Mouse (Mus musculus): Measurements from ENCODE around the gene 2310022A10Rik.
A peak's percentile ranks its signal among the peaks of the same experiment; 100 is the strongest.

Gene 2310022A10Rik

GRCm38 (mm10) chr7:27552931-27553513 is at the start of gene 2310022A10Rik, which contains the start of gene Pld3:
Gene 2310022A10Rik, plus strand, starts transcription at chr7:27553233.
Gene Pld3, minus strand, starts transcription at chr7:27553218.
- peak; percentile 96 for DNase-seq (ENCODE audit: inconsistent ontology term)

DNA sequence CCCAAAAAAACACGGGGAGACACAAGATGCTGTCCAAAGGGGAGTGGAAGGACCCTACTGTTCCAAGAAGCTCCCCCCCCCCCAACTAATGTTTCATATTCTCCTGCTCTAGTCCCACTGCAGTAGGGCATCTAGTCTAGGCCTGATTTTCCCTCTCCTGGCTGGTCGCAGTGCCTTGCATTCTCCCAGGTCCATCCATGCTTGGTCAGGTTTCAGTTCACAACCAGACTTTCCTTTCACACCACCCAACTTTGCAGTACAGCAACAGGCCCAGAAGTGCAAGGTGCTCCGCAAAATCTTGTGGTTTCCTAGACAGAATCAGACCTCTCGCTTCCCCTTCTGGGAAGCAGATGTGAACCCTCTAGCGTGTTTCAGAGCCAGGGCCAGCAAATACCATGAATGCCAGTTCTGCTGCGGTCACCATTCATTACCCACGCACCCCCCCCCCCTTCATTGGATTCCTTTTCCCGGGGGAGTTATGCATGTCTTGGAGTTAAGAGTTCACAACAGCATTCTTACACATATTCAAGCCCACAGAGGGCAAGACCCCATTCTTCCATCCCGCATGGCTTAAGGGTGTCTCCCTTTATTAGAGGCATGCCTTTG is 46.2 kb upstream of the 2310022A10Rik start:
- DNase-seq (ENCODE audit: inconsistent ontology term): peak; percentile 99

DNA sequence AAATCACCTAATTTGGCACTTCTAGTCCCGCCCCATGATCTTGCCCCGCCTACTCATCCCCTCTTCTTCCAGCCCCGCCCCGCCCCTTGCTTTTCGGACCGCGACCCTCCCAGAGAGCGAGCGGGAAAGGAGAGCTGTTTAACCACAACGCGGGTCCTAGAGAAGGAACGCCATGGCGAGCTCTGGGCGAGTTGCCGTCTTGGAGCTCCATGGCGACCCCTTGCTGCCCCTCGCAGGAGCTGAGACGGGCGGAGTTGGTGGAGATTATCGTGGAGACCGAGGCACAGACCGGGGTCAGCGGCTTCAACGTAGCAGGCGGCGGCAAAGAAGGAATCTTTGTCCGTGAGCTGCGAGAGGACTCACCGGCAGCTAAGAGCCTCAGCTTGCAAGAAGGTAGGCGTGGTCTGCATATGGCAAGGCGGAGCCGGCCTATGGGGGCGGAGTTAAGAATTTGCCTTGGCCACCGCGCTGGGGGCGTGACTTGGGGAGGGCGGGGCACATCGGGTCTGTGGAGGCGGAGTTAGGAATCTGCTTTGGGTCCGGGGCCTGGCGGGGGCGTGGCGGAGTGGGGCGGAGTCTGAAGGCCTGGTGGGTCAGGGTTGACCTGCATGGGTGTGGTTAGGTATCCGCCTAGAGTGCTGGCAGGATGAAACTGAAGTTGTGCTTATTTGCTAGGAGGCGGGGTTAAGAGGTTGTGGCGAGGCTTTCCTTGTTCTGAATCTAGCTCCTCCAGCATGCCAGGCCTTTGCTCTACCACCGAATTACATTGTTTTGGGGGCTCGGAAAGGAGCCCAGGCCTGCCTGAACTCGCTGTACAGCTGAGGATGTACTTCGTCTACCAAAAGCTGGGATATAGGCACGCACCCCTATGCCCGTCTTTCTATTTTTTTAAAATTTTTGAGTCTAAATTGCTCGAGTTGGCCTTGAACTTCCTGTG is 45.1 kb upstream of the 2310022A10Rik start:
- DNase-seq (ENCODE audit: inconsistent ontology term): peak; percentile 99

DNA sequence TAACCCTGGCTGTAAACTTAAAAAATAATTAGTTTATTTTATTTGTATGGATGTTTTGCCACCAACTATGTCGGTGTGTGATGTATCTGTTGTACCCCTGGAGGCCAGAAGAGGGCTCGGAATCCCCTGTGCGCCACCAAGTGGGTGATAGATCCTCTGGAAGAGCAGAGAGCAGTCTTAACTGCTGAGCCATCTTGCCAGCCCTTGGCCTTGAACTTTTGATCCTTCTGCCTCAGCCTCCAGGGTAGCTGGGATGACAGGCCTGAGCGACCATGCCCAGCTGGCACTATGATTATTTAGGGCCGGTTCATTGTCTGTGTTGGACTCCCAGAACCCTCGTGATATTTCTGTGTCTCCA is 44.4 kb upstream of the 2310022A10Rik start:
- DNase-seq (ENCODE audit: inconsistent ontology term): peak; percentile 75

DNA sequence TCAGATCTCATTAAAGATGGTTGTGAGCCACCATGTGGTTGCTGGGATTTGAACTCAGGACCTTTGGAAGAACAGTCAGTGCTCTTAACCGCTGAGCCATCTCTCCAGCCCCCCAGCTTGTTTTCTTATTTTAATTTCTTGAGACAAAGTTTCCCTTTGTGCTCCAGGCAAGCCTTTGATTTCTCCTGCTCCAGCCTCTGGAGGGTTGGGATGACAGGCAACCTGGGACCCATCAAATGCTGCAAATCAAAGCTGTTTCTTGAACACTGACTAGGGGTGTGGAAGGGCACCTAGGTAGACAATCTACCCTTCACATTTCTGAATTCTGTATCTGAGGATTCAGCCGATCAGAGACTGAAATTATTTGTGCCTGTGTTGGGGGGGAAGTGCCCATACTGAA is 42.2 kb upstream of the 2310022A10Rik start:
- DNase-seq (ENCODE audit: inconsistent ontology term): no peak

DNA sequence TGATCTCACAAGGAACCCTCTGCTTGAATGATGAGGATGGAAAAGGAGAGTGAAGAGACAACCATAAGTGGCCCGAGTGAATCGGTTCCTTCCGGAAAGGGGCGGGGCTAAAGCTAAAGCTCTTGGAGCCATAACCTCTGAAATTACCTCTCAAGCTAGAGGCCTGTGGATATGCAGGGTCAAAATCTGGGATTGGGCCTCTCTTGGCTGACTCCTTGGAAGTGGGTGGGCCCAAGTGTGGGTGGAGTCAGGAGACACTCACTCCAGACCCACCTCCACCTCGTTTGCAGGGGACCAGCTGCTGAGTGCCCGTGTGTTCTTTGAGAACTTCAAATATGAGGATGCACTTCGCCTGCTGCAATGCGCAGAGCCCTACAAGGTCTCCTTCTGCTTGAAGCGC is 38.1 kb upstream of the 2310022A10Rik start:
- DNase-seq (ENCODE audit: inconsistent ontology term): no peak

DNA sequence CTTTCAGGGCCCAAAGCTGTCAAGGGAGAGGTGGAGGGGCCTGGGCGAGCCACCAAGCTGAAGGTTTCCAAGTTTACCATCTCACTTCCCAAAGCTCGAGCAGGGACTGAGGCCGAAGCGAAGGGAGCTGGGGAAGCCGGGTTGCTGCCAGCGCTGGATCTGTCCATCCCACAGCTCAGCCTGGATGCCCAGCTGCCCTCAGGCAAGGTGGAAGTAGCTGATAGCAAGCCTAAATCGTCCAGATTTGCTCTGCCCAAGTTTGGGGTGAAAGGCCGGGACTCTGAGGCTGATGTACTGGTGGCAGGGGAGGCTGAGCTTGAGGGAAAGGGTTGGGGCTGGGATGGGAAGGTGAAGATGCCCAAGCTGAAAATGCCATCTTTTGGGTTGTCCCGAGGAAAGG is 34.7 kb upstream of the 2310022A10Rik start:
- no peak for DNase-seq (ENCODE audit: inconsistent ontology term)

- DNase-seq (ENCODE audit: inconsistent ontology term): no peak
Measured at GRCm38 (mm10) chr7:27520104-27520503, 32.9 kb upstream of the 2310022A10Rik start.

DNA sequence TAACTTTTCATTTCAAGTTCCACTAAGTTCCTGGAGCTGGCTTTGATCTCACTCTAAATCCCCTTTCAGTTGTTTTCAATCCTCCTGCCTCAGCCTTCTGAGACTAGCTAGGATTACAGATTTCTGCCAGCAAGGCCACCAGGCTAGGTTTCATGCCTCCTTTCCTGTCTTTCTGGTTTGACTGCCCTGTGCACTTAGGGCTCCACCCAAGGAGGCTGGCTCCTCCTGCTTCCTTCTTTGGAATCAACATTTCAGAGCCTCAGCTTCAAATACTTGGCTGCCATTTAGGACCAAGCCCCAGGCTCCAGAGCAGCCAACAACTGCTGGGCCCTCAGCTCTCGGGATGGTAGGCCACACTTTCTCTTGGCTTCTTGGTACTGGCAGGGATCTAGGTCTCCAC is 32.4 kb upstream of the 2310022A10Rik start:
- DNase-seq (ENCODE audit: inconsistent ontology term): no peak

- DNase-seq (ENCODE audit: inconsistent ontology term): no peak
Measured at GRCm38 (mm10) chr7:27522967-27523366, 30.1 kb upstream of the 2310022A10Rik start, which contains the start of gene Hipk4. Gene Hipk4, plus strand, starts transcription at chr7:27523267.

- no peak for DNase-seq (ENCODE audit: inconsistent ontology term)
Measured at GRCm38 (mm10) chr7:27523805-27524204, 29.2 kb upstream of the 2310022A10Rik start.

DNA sequence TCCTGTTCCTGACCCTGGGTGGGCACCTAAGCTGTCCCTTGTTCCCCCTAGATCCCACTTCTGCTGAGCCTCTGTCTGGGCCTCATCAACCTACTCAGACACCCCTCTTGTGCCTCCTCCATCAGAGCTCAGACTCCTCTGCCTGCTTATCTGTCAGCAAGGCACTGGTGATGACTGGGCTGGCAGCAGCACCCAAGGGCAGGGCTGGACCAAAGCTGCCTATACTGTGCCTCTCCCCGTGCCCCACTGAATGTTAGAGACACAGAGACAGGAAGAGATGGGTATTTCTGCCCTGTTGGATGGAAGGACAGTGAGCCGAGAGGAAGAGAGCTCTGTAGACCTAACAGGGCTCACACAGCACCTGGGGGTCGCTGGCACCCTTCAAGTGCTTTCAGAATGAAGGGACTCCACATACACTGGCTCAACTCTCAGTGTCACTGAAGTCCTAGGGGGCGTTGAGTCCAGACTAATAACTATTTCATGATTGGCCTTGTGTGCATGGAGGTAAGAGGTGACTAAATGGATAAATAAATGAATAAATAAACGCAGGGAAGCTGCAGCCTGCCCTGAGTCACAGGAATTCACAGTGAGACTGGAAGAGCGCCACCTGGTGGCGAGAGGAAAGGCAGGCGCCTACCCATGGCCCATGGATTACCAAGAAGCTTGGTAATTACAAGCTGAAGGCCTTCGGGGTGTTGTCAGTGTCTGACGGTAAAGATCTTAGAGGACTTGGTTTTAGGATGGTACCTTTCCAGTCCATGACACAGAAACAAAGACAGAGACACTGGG is 26.8 kb upstream of the 2310022A10Rik start:
- DNase-seq (ENCODE audit: inconsistent ontology term): peak; percentile 65

- DNase-seq (ENCODE audit: inconsistent ontology term): no peak
Measured at GRCm38 (mm10) chr7:27529070-27529469, 24.0 kb upstream of the 2310022A10Rik start.

DNA sequence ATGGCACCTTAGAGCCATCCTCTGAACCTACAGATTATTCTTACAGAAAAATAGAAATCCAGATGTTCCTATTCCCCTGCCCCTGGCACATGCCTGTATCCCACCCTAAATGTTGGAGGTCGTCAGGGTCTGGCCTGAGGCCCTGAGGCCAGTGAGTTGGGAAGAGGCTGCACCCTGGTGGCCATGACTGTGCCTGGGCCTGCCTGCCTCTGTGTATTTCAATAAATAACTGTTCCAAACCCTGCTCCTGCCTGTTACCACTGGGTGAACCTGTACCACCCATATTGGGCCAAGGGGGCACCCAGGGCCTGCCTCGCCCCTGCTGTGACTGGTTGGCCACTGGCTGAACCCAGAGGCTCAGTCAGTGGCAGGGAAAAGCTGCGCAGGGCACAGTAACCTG is 22.1 kb upstream of the 2310022A10Rik start:
- no peak for DNase-seq (ENCODE audit: inconsistent ontology term)

DNA sequence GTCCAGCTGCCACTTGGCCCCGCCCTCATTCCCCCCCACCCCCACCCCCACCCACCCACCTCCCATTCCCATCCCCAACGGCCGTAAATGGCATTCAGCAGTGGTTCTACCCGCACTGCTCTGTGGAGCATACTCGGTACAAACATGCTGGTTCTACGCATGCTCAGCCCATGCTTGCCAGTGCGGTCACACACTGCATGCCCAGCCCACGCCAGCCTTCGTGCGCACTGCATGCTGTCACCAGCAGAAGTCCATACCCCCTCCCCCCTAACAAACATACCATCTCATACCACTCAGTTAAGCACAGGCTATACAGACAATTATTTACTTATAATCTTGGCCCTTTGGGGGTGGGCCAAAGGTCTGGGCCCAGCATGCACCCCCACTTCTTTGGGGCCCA is 21.3 kb upstream of the 2310022A10Rik start:
- no peak for DNase-seq (ENCODE audit: inconsistent ontology term)

DNA sequence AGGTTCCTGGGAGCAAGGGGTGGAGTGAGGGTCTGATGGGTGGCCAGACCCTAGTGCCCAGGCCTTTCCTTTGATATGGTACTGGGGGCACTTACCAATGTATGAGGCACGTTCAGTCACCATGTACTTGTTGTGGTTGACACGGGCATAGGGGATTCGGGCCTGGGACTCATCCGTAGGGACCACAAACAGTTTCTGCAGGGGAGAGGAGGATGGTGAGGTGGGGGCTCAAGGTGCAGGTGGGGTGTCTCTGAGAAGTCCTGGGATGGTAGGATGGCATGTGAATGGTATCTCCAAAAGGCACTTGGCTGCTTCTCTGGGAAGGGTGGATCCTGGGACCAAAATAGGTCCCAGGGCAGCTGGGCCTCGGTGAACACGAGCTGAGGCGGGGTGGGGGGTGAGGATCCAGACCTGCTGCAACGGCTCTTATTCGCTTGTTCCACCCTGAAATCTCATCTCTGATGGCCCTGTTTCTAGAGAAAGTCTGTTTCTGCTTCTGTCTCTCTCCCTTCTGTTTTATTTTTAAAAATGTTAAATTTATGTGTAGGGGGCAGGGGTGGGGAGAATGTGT is 20.5 kb upstream of the 2310022A10Rik start:
- no peak for DNase-seq (ENCODE audit: inconsistent ontology term)

GRCm38 (mm10) chr7:27535386-27535785 is 17.6 kb upstream of the 2310022A10Rik start:
- DNase-seq (ENCODE audit: inconsistent ontology term): no peak

- no peak for DNase-seq (ENCODE audit: inconsistent ontology term)
Measured at GRCm38 (mm10) chr7:27536618-27537017, 16.4 kb upstream of the 2310022A10Rik start.

DNA sequence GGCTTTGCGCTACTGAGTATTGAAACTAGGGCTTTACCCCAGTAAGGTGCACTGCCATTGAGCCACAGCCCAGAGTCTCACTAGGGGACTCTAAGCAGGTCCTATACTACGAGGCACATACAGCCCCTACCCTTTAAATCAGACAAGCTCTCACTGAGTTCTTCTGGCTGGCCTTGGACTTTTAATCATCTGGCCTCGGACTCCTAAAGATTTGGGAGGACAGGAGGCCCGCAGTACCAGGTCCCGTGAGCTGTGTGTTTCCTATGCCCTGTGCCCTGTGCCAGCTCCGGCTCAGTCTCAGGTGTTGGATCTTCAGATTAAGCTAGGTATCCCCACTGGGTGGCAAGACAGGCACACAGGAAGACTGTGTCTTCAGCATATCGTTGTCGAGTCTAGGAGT is 15.0 kb upstream of the 2310022A10Rik start:
- no peak for DNase-seq (ENCODE audit: inconsistent ontology term)

- no peak for DNase-seq (ENCODE audit: inconsistent ontology term)
Measured at GRCm38 (mm10) chr7:27538797-27539196, 14.2 kb upstream of the 2310022A10Rik start.

GRCm38 (mm10) chr7:27540521-27540920 is 12.5 kb upstream of the 2310022A10Rik start:
- no peak for DNase-seq (ENCODE audit: inconsistent ontology term)
